Mouse (Mus musculus) heart, embryonic 10.5 days (tissue): ENCODE measurements around the gene Tmem114. TPM values are rescaled to one million over a fixed set of nuclear protein-coding genes. Genes with fewer than 3 reads are reported as not detected.

Source experiments
- DNase-seq: peaks from one replicate; pipeline ENCODE4 v3.0.0-alpha.2; 2017; ENCODE audit warnings: low spot score
- H3K27ac ChIP-seq: fragments of 300-500 bp; sonication (generic); 2 replicates; pipeline ENCODE4 v1.5.1; 2016; ENCODE audit warnings: mild to moderate bottlenecking
- H3K27me3 ChIP-seq: fragments of 300-500 bp; sonication (generic); 2 replicates; pipeline ENCODE4 v1.6.1; 2016; ENCODE audit warnings: mild to moderate bottlenecking; ENCODE audit not compliant: poor library complexity, insufficient read depth, severe bottlenecking
- H3K36me3 ChIP-seq: fragments of 300-500 bp; sonication (generic); 2 replicates; pipeline ENCODE4 v1.6.1; 2016; ENCODE audit warnings: mild to moderate bottlenecking, moderate library complexity
- H3K4me1 ChIP-seq: fragments of 300-500 bp; sonication (generic); 2 replicates; pipeline ENCODE4 v1.6.1; 2016; ENCODE audit warnings: mild to moderate bottlenecking
- H3K4me3 ChIP-seq: fragments of 300-500 bp; sonication (generic); 2 replicates; pipeline ENCODE4 v1.5.1; 2016; ENCODE audit warnings: mild to moderate bottlenecking, moderate library complexity
- H3K9me3 ChIP-seq: fragments of 300-500 bp; sonication (generic); 2 replicates; pipeline ENCODE4 v1.6.1; 2016; ENCODE audit warnings: mild to moderate bottlenecking, moderate library complexity
- WGBS: fragments of 180-500 bp; shearing (Covaris S2); methylation state at CpG from one replicate; pipeline ENCODE4 v1.1.7; 2016; 5-methylcytosine and 5-hydroxymethylcytosine counted together
- polyA plus RNA-seq: library from polyadenylated mRNA; unstranded; fragments of >200 nt; fragmentation: Nextera tagmentation; extraction: Ambion mirVana; gene quantifications from 2 replicates; pipeline ENCODE4 v1.2.1, GENCODE M21; 2016

Gene Tmem114
- not detected in 2 replicates for polyA plus RNA-seq

- no peak for DNase-seq
- Histone ChIP-seq H3K4me3 (peak within 1 kb of the TSS; percentile 50), H3K9me3 (no peaks in the 10 kb centered on the region), H3K27ac (no peak within 1 kb of the TSS), H3K4me1 (peaks cover 11% of the 10 kb centered on the region), H3K27me3 (peaks cover 73% of the 10 kb centered on the region), H3K36me3 (no peaks in the 10 kb centered on the region)
- WGBS, result 1% methylated on average over 16 of the region's 16 CpGs
Observed at GRCm38 (mm10) chr16:8424971-8425330, at the start of gene Tmem114. Gene Tmem114, minus strand, starts transcription at chr16:8425136.

GRCm38 (mm10) chr16:8470603-8471481 is 45.9 kb upstream of the Tmem114 start, which contains the start of gene Mettl22:
Gene Mettl22, plus strand, starts transcription at chr16:8470788.
- Histone ChIP-seq H3K4me3 (peak within 1 kb of the TSS; percentile 84), H3K27ac (peak within 1 kb of the TSS; percentile 95), H3K9me3 (no peaks in the 10 kb centered on the region), H3K4me1 (peaks cover 7% of the 10 kb centered on the region; the same call in 1 of the 2 replicates), H3K27me3 (peaks cover 8% of the 10 kb centered on the region; the same call in 1 of the 2 replicates), H3K36me3 (peaks cover 7% of the 10 kb centered on the region; the same call in 1 of the 2 replicates)
- under 1% methylated on average over 48 of the region's 48 CpGs for WGBS
- peak; percentile 96 for DNase-seq

- DNase-seq, result no peak
- Histone ChIP-seq H3K36me3 (peaks cover 4% of the 10 kb centered on the region; the same call in 1 of the 2 replicates), H3K9me3 (no peaks in the 10 kb centered on the region), H3K4me3 (peak overlapping the region; percentile 84), H3K27me3 (peaks cover 8% of the 10 kb centered on the region; the same call in 1 of the 2 replicates), H3K4me1 (peaks cover 7% of the 10 kb centered on the region; the same call in 1 of the 2 replicates), H3K27ac (peak overlapping the region; percentile 95; the same call in 1 of the 2 replicates)
- 71% methylated on average over 2 of the region's 2 CpGs for WGBS
Observed at GRCm38 (mm10) chr16:8470132-8470531, 45.2 kb upstream of the Tmem114 start.

- H3K27ac ChIP-seq, result no peak overlapping the region
Observed at GRCm38 (mm10) chr16:8459098-8459497, 34.2 kb upstream of the Tmem114 start.

GRCm38 (mm10) chr16:8458391-8458790 is 33.5 kb upstream of the Tmem114 start:
- H3K27ac ChIP-seq, result no peak overlapping the region
- H3K36me3 ChIP-seq, result no peaks in the 10 kb centered on the region
- no peaks in the 10 kb centered on the region for H3K4me1 ChIP-seq
- 88% methylated on average over 4 of the region's 4 CpGs for WGBS
- peaks cover 8% of the 10 kb centered on the region for H3K27me3 ChIP-seq
- no peak overlapping the region for H3K4me3 ChIP-seq
- no peaks in the 10 kb centered on the region for H3K9me3 ChIP-seq
- DNase-seq, result peak; percentile 61

More at GRCm38 (mm10) chr16:8459098-8459497, 34.2 kb upstream of the Tmem114 start:
- Histone ChIP-seq H3K27me3 (peaks cover 4% of the 10 kb centered on the region), H3K36me3 (no peaks in the 10 kb centered on the region), H3K9me3 (no peaks in the 10 kb centered on the region), H3K4me1 (no peaks in the 10 kb centered on the region), H3K4me3 (no peak overlapping the region)
- DNase-seq, result peak; percentile 75
- 31% methylated on average over 6 of the region's 6 CpGs for WGBS

GRCm38 (mm10) chr16:8455221-8455620 is 30.3 kb upstream of the Tmem114 start:
- H3K36me3 ChIP-seq, result no peaks in the 10 kb centered on the region
- DNase-seq, result peak; percentile 51
- H3K4me3 ChIP-seq, result no peak overlapping the region
- peaks cover 13% of the 10 kb centered on the region for H3K27me3 ChIP-seq
- H3K9me3 ChIP-seq, result no peaks in the 10 kb centered on the region
- H3K27ac ChIP-seq, result no peak overlapping the region
- H3K4me1 ChIP-seq, result no peaks in the 10 kb centered on the region
- 20% methylated on average over 2 of the region's 2 CpGs for WGBS

GRCm38 (mm10) chr16:8453301-8453700 is 28.4 kb upstream of the Tmem114 start:
- Histone ChIP-seq H3K9me3 (no peaks in the 10 kb centered on the region), H3K4me1 (no peaks in the 10 kb centered on the region), H3K36me3 (no peaks in the 10 kb centered on the region), H3K27me3 (peaks cover 13% of the 10 kb centered on the region), H3K4me3 (no peak overlapping the region), H3K27ac (no peak overlapping the region)
- WGBS, result 95% methylated on average over 2 of the region's 2 CpGs
- no peak for DNase-seq

- Histone ChIP-seq H3K27ac (no peak overlapping the region), H3K4me1 (no peaks in the 10 kb centered on the region), H3K9me3 (no peaks in the 10 kb centered on the region), H3K27me3 (no peaks in the 10 kb centered on the region), H3K36me3 (no peaks in the 10 kb centered on the region), H3K4me3 (no peak overlapping the region)
- peak; percentile 58 for DNase-seq
- 83% methylated on average over 6 of the region's 6 CpGs for WGBS
Observed at GRCm38 (mm10) chr16:8446256-8446655, 21.3 kb upstream of the Tmem114 start.

GRCm38 (mm10) chr16:8444911-8445310 is 20.0 kb upstream of the Tmem114 start:
- Histone ChIP-seq H3K36me3 (no peaks in the 10 kb centered on the region), H3K4me3 (no peak overlapping the region), H3K27ac (no peak overlapping the region), H3K4me1 (no peaks in the 10 kb centered on the region), H3K9me3 (no peaks in the 10 kb centered on the region), H3K27me3 (no peaks in the 10 kb centered on the region)
- DNase-seq, result peak; percentile 24
- WGBS, result 77% methylated on average over 7 of the region's 7 CpGs

GRCm38 (mm10) chr16:8432616-8433015 is 7.7 kb upstream of the Tmem114 start:
- 79% methylated on average over 3 of the region's 3 CpGs for WGBS
- peak; percentile 38 for DNase-seq
- Histone ChIP-seq H3K36me3 (no peaks in the 10 kb centered on the region), H3K9me3 (no peaks in the 10 kb centered on the region), H3K27ac (no peak overlapping the region), H3K4me1 (no peaks in the 10 kb centered on the region), H3K27me3 (peaks cover 5% of the 10 kb centered on the region), H3K4me3 (no peak overlapping the region)

GRCm38 (mm10) chr16:8429531-8429930 is 4.6 kb upstream of the Tmem114 start:
- Histone ChIP-seq H3K4me1 (peaks cover 5% of the 10 kb centered on the region), H3K9me3 (no peaks in the 10 kb centered on the region), H3K27me3 (peaks cover 36% of the 10 kb centered on the region), H3K27ac (no peak overlapping the region), H3K4me3 (no peak overlapping the region), H3K36me3 (no peaks in the 10 kb centered on the region)
- DNase-seq, result peak; percentile 51
- WGBS, result 76% methylated on average over 4 of the region's 4 CpGs

- H3K27ac ChIP-seq, result no peak overlapping the region
- H3K36me3 ChIP-seq, result no peaks in the 10 kb centered on the region
- 68% methylated on average over 5 of the region's 5 CpGs for WGBS
- peak; percentile 57 for DNase-seq
- peaks cover 69% of the 10 kb centered on the region for H3K27me3 ChIP-seq
- H3K9me3 ChIP-seq, result no peaks in the 10 kb centered on the region
- peaks cover 11% of the 10 kb centered on the region for H3K4me1 ChIP-seq
- H3K4me3 ChIP-seq, result no peak overlapping the region
Observed at GRCm38 (mm10) chr16:8425736-8426135, 800 bp upstream of the Tmem114 start.
